Mouse (Mus musculus) splenic B cell, adult 2 months (primary cell): ENCODE data around the gene Ankrd49.

Experiments
- DNase-seq: peaks from one replicate; pipeline ENCODE4 v3.0.0-alpha.2; 2011; ENCODE audit warnings: low read depth, low spot score
- H3K27me3 ChIP-seq: 2 replicates; pipeline ENCODE4 v1.6.1; 2012; ENCODE audit warnings: mild to moderate bottlenecking, low read length, moderate library complexity, mixed read lengths; ENCODE audit not compliant: control insufficient read depth, poor library complexity, insufficient read depth, severe bottlenecking
- H3K36me3 ChIP-seq: 2 replicates; pipeline ENCODE4 v1.6.1; 2012; ENCODE audit warnings: mild to moderate bottlenecking, low read length, moderate library complexity, mixed read lengths; ENCODE audit not compliant: control insufficient read depth, poor library complexity, insufficient read depth, severe bottlenecking

The Ankrd49 gene

GRCm38 (mm10) chr9:14759261-14759660 is 25.4 kb downstream of the Ankrd49 start:
- H3K36me3 ChIP-seq: no peaks in the 10 kb centered on the region
- no peak for DNase-seq
- H3K27me3 ChIP-seq: no peaks in the 10 kb centered on the region; the same call in 1 of the 2 replicates

GRCm38 (mm10) chr9:14758590-14758989 is 26.1 kb downstream of the Ankrd49 start:
- peak; percentile 15 for DNase-seq
- H3K27me3 ChIP-seq: no peaks in the 10 kb centered on the region
- no peaks in the 10 kb centered on the region for H3K36me3 ChIP-seq

GRCm38 (mm10) chr9:14754469-14754868 is 30.2 kb downstream of the Ankrd49 start:
- no peaks in the 10 kb centered on the region for H3K36me3 ChIP-seq
- no peaks in the 10 kb centered on the region for H3K27me3 ChIP-seq
- DNase-seq: no peak

GRCm38 (mm10) chr9:14753947-14754346 is 30.7 kb downstream of the Ankrd49 start:
- H3K36me3 ChIP-seq: no peaks in the 10 kb centered on the region
- no peak for DNase-seq
- no peaks in the 10 kb centered on the region for H3K27me3 ChIP-seq

- Histone ChIP-seq H3K36me3 (no peaks in the 10 kb centered on the region), H3K27me3 (no peaks in the 10 kb centered on the region)
- peak; percentile 24 for DNase-seq
These were observed 32.6 kb downstream of the Ankrd49 start, which contains the start of gene Fut4 for GRCm38 (mm10) chr9:14752001-14752522. Gene Fut4 (minus strand): TSS chr9:14752393.

- no peaks in the 10 kb centered on the region for H3K36me3 ChIP-seq
- no peaks in the 10 kb centered on the region for H3K27me3 ChIP-seq
- peak; percentile 5 for DNase-seq
These were observed 33.1 kb downstream of the Ankrd49 start for GRCm38 (mm10) chr9:14751503-14752000.

- Histone ChIP-seq H3K27me3 (no peaks in the 10 kb centered on the region), H3K36me3 (no peaks in the 10 kb centered on the region)
- DNase-seq: no peak
These were observed 33.7 kb downstream of the Ankrd49 start for GRCm38 (mm10) chr9:14750901-14751502.

GRCm38 (mm10) chr9:14740151-14740924 is 44.3 kb downstream of the Ankrd49 start, which contains the start of gene Piwil4:
Gene Piwil4 (minus strand): TSS chr9:14740733.
- Histone ChIP-seq H3K27me3 (no peaks in the 10 kb centered on the region), H3K36me3 (no peaks in the 10 kb centered on the region)
- no peak for DNase-seq

GRCm38 (mm10) chr9:14739498-14740150 is 45.0 kb downstream of the Ankrd49 start:
- DNase-seq: no peak
- H3K27me3 ChIP-seq: no peaks in the 10 kb centered on the region
- no peaks in the 10 kb centered on the region for H3K36me3 ChIP-seq

- no peak for DNase-seq
- no peaks in the 10 kb centered on the region for H3K36me3 ChIP-seq
- H3K27me3 ChIP-seq: no peaks in the 10 kb centered on the region
These were observed 53.6 kb downstream of the Ankrd49 start for GRCm38 (mm10) chr9:14730941-14731541.
